Mouse (Mus musculus): Measurements from ENCODE around the gene Vmn1r19.
"Not testable (repeated sequence)": the region's sequence is repeated elsewhere in the genome, so short reads cannot be mapped to it uniquely, and the experiment has no call there.

The Vmn1r19 gene

DNA sequence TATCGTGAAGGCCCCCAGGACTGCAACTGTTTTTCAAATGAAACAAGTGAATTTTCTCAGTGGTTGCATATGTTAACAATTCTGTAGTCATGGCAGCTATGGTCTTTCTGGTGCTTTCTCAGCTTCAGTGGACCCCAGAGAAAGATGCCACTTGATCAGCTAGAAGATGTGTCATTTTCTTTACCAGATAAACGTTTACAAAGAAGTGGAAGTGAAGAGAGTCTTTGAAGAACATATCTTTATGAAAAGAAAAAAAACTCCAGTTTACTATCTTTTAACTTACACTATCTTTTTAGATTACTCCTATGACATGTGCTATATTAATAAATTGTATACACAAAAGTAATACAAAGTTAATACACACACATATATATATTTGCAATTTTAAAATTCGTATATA is at the start of gene Vmn1r19:
Vmn1r19 (plus strand) TSS at position 301 of the 400 bp plus-strand sequence.
- not testable (repeated sequence) for DNase-seq (ENCODE audit: low spot score in 2 of 2)

DNA sequence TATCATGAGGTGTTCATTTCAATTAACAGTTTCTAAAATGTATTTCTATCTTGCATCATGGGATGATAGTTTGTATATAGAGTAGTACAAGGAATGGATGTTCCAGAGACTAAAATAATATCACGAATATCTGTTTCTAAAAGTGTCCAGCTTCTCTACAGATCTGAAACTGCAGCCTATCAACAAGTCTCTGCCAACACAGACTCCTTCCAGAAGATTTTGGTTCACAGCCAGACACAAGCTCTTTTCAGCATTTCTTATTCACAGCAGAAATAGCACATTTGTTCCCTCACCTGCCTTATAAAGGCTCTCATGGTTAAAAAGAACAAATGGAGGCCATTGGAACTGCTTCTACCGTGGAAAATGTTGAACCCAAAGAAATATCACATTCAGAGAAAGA is 46.7 kb upstream of the Vmn1r19 start:
- DNase-seq (ENCODE audit: low spot score in 2 of 2), result no peak

DNA sequence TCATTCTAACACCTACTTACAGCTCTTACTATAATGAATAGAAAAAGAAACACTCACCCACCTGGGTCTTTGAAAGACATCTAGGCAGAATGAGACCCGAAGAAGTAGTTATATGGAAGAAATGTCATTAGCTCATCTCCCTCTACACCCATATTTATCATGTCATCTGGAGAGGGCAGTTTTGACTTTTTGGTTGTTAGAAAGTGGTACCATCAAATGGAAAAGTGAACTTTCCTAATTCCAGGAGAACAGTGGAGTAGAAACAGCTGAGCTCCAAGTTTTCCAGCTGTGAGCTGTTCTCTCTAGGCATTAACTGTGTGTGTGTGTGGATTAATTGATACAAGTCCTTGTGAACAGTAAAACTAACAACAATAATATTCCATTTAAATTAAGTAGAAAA is 40.0 kb upstream of the Vmn1r19 start, which contains the start of gene Vmn1r17:
Vmn1r17 (minus strand) TSS at position 101 of the 400 bp plus-strand sequence.
- no peak for DNase-seq (ENCODE audit: low spot score in 2 of 2)

DNA sequence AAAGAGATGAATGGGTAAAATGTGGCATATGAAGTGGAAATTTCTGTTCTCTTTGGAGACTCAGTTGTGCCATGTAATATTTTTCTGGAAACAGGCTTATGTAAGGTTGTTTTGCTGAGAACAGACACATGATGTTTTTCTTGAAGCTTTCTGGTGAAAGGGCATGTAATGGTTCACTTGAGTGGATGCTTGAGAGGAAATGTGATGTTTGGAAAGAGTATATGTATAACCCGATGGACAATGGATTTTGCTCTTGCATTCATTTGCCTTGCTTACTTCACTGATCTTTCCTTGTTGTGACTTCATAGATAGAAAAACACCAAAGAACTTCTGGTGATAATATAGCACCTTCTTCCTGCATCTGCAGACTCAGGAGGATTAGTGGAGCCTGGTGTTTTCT is 37.7 kb upstream of the Vmn1r19 start:
- not testable (repeated sequence) for DNase-seq (ENCODE audit: low spot score in 2 of 2)

DNA sequence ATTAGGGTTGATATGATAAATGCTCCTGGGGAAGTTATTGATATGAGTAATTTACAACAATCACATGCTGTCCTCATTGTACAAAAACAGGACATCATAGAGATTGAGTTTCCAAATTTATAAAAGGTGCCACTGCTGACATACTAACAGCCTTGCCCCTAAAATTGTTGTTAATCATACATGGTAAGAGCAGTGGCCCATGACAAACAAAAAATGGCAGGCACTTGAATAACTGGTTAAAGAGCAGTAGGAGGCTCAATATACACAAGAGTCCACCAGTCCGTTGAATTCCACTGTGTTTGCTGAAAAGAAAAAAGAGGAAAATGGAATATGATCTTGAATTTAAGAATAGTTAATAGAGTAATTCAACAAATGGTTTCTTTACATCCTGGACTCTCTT is 36.1 kb upstream of the Vmn1r19 start:
- DNase-seq (ENCODE audit: low spot score in 2 of 2), result no peak

DNA sequence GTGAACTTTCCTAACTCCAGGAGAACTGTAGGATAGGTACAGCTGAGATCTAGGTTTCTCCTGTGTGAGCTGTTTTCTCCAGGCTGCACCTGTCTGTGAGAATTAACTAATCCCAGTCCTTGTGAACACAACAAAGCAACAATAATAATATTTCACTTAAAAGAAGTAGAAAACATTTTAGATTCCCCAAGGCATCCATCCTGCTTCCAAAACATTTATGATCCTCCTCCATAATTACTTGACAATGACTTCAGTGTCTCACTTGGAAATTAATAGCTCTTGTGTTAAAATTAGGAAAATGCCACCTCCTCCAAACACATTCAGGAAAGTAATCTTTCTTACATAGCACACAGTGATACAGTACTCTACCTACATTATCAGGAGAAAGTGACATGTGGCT is 7.9 kb upstream of the Vmn1r19 start, which contains the start of gene Vmn1r18:
Vmn1r18 (minus strand) TSS at position 101 of the 400 bp plus-strand sequence.
- no peak for DNase-seq (ENCODE audit: low spot score in 2 of 2)

DNA sequence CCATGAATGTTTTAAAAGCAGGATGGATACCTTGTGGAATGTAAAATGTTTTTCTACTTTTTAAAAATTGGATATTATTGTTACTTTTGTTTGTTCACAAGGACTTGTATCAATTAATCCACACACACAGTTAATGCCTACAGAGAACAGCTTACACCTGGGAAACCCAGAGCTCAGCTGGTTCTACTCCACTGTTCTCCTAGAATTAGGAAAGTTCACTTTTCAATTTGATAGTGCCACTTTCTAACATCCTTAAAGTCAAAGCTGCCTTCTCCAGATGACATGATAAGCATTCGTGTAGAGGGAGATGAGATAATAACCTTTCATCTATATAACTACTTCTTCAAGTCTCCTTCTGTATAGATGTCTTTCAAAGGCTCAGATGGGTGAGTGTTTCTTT is 25.1 kb downstream of the Vmn1r19 start, which contains the start of gene Vmn1r20:
Vmn1r20 (plus strand) TSS at position 301 of the 400 bp plus-strand sequence.
- DNase-seq (ENCODE audit: low spot score in 2 of 2), result no peak

DNA sequence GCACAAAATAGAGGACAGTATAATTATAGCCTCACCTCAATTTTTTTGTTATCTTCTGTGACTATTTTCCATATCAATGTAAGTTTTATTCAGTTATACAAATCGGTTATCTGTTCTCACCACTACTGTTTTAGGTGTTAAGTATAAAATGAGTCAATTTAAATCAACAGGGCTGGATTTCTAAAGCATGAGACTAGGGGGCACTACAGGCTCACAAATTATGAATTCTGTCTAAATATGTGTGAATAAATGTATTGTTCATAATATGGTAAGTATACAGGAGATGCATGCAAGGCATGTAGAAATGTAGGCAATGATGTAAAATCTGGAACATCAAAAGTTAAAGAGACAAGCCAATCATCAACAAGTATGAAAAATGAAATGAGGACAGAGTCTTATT is 27.6 kb downstream of the Vmn1r19 start:
- no peak for DNase-seq (ENCODE audit: low spot score in 2 of 2)

Measured in natural killer cell, adult 2 months (primary cell).